Mouse (Mus musculus) heart, postnatal 0 days (tissue): ENCODE results near the gene Cwc15. TPM values are rescaled to one million over a fixed set of nuclear protein-coding genes. Genes with fewer than 3 reads are reported as not detected.

Source experiments
- ATAC-seq: fragments of 200-750 bp; cut with Nextera tagmentation; 2 replicates; pipeline ENCODE4 v1.8.0; 2017; ENCODE audit warnings: low read depth, moderate number of reproducible peaks, moderate library complexity; ENCODE audit not compliant: insufficient read depth
- DNase-seq: peaks from one replicate; pipeline ENCODE4 v3.0.0-alpha.2; 2016; ENCODE audit warnings: low spot score
- H3K27ac ChIP-seq: fragments of 300-500 bp; sonication (generic); 2 replicates; pipeline ENCODE4 v1.5.1; 2014; ENCODE audit warnings: low read depth, mild to moderate bottlenecking
- H3K27me3 ChIP-seq: fragments of 300-500 bp; sonication (generic); 2 replicates; pipeline ENCODE4 v1.6.1; 2014; ENCODE audit warnings: low read length, mixed read lengths; ENCODE audit not compliant: control insufficient read depth, insufficient read depth
- H3K36me3 ChIP-seq: fragments of 300-500 bp; sonication (generic); replicated peaks from 2 replicates; pipeline ENCODE4 v1.6.1; 2014; ENCODE audit warnings: low read length, mixed read lengths; ENCODE audit not compliant: control insufficient read depth, insufficient read depth
- H3K4me1 ChIP-seq: fragments of 300-500 bp; sonication (generic); 2 replicates; pipeline ENCODE4 v1.6.1; 2014; ENCODE audit warnings: antibody characterized with exemption; ENCODE audit not compliant: control insufficient read depth, insufficient read depth
- H3K4me2 ChIP-seq: fragments of 300-500 bp; sonication (generic); 2 replicates; pipeline ENCODE4 v1.6.1; 2014; ENCODE audit warnings: low read depth, mild to moderate bottlenecking, low read length, moderate library complexity
- H3K4me3 ChIP-seq: fragments of 300-500 bp; sonication (generic); 2 replicates; pipeline ENCODE4 v1.5.1; 2014; ENCODE audit warnings: low read depth, low read length
- H3K9ac ChIP-seq: fragments of 300-500 bp; sonication (generic); replicated peaks from 2 replicates; pipeline ENCODE4 v1.6.1; 2014; ENCODE audit warnings: low read depth, low read length, mixed read lengths
- H3K9me3 ChIP-seq: fragments of 300-500 bp; sonication (generic); replicated peaks from 2 replicates; pipeline ENCODE4 v1.6.1; 2016; ENCODE audit warnings: low read length; ENCODE audit not compliant: control insufficient read depth
- CTCF ChIP-seq: IDR thresholded peaks from 2 replicates; pipeline ENCODE4 v1.5.1; 2016; ENCODE audit warnings: antibody characterized with exemption, control low read depth, low read depth
- EP300 ChIP-seq: IDR thresholded peaks from 2 replicates; pipeline ENCODE4 v1.6.1; 2016; ENCODE audit warnings: antibody characterized with exemption, low read depth
- WGBS: fragments of 180-500 bp; shearing (Covaris S2); extraction: QIAGEN DNeasy Blood & Tissue Kit; methylation state at CpG from one replicate; pipeline ENCODE4 v1.1.7; 2014; 5-methylcytosine and 5-hydroxymethylcytosine counted together
- polyA plus RNA-seq: library from polyadenylated mRNA; unstranded; fragments of >200 nt; fragmentation: Nextera tagmentation; extraction: Ambion mirVana; gene quantifications from 2 replicates; pipeline ENCODE4 v1.2.1, GENCODE M21; 2015
- total RNA-seq: library from RNA; depleted of rRNA; stranded (reverse); fragments of >200 nt; gene quantifications from 2 replicates; pipeline ENCODE4 v1.2.3, GENCODE M21; 2014; ENCODE audit warnings: low replicate concordance

The Cwc15 gene
- total and polyA plus RNA-seq, 2 experiments from 2014 or later = 26.3 to 127 TPM

- Histone ChIP-seq H3K27ac (no peak overlapping the region), H3K9ac (no peak overlapping the region), H3K36me3 (no peaks in the 10 kb centered on the region), H3K4me2 (no peak overlapping the region), H3K9me3 (no peaks in the 10 kb centered on the region), H3K27me3 (no peaks in the 10 kb centered on the region), H3K4me1 (peaks cover 15% of the 10 kb centered on the region), H3K4me3 (no peak overlapping the region)
- 29% methylated on average over 3 of the region's 3 CpGs for WGBS
- ATAC-seq (no peak), DNase-seq (no peak)
- no peak for TF ChIP-seq EP300
- no peak for TF ChIP-seq CTCF
Observed at GRCm38 (mm10) chr9:14520971-14521670, 20.7 kb downstream of the Cwc15 start.

- TF ChIP-seq EP300 = no peak
- TF ChIP-seq CTCF = no peak
- ATAC-seq (no peak), DNase-seq (no peak)
- Histone ChIP-seq H3K27ac (no peak overlapping the region), H3K4me2 (no peak overlapping the region), H3K9me3 (no peaks in the 10 kb centered on the region), H3K4me1 (peaks cover 15% of the 10 kb centered on the region), H3K36me3 (no peaks in the 10 kb centered on the region), H3K9ac (no peak overlapping the region), H3K27me3 (no peaks in the 10 kb centered on the region), H3K4me3 (no peak overlapping the region)
- 24% methylated on average over 2 of the region's 2 CpGs for WGBS
Observed at GRCm38 (mm10) chr9:14521695-14522094, 21.3 kb downstream of the Cwc15 start.

DNA sequence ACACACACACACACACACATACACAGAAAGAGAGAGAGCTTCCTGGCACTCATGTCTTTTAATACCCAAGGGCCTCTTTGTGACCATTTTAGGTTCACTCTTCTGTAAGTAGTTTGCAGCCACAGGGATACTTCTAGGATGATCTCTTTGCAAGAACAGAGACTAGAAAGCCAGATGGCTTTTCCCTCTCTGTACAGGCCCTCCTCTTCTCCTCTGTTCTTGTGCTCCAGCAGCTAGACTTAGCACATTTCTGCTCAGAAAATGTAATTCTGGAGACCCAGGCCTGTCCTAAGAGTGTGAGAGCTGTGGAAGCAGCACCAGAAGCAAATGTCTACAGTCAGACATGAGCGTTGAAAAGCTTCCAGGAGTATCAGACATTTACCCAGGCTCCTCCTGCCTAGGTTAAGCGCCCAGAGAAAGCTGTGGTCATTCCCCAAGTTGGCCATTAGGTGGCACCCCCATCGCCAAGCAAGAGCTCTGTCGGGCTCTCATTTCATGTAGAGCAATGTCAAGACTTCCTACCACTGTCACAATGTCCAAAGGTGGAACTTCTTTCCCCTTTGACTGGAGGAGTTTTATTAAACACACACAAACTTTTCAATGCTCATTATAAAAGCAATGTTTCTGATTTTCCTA is 23.1 kb downstream of the Cwc15 start:
- peak; percentile 83; the same call in 1 of the 2 replicates for ATAC-seq
- H3K27me3 ChIP-seq = no peaks in the 10 kb centered on the region
- H3K9ac ChIP-seq = no peak overlapping the region
- no peaks in the 10 kb centered on the region for H3K9me3 ChIP-seq
- H3K27ac ChIP-seq = no peak overlapping the region
- H3K4me2 ChIP-seq = no peak overlapping the region
- peaks cover 9% of the 10 kb centered on the region for H3K4me1 ChIP-seq
- DNase-seq = peak; percentile 86
- no peaks in the 10 kb centered on the region for H3K36me3 ChIP-seq
- H3K4me3 ChIP-seq = no peak overlapping the region
- 2% methylated on average over 4 of the region's 4 CpGs for WGBS
- TF ChIP-seq EP300 = no peak
- TF ChIP-seq CTCF = peak; percentile 94

GRCm38 (mm10) chr9:14530004-14530403 is 29.6 kb downstream of the Cwc15 start:
- H3K36me3 ChIP-seq = no peaks in the 10 kb centered on the region
- peak; percentile 20; the same call in 1 of the 2 replicates for ATAC-seq
- no peak overlapping the region for H3K4me3 ChIP-seq
- 44% methylated on average over 5 of the region's 5 CpGs for WGBS
- no peaks in the 10 kb centered on the region for H3K27me3 ChIP-seq
- no peak overlapping the region for H3K27ac ChIP-seq
- no peaks in the 10 kb centered on the region for H3K9me3 ChIP-seq
- TF ChIP-seq CTCF (no peak), EP300 (no peak)
- no peak overlapping the region for H3K9ac ChIP-seq
- no peak overlapping the region for H3K4me2 ChIP-seq
- no peak for DNase-seq
- H3K4me1 ChIP-seq = no peaks in the 10 kb centered on the region

DNA sequence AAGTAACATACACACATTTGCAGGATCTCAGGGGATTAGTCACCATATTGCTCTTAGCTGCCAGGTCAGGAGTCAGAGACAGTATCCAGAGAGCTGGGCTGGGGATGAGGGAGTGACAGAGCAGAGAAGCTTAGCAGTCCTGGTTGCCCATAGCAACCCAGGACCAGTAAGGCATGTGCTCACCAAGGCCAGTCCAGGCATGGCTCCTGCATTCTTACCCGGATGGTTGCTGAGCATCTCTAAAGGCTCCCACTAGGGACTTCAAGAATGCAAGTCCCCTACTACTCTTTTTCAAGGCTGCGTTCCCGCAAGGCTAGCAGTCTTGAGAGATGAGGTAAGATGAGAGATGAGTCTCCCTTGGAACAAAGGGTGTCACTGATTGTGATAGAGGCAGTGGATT is 31.9 kb downstream of the Cwc15 start:
- no peaks in the 10 kb centered on the region for H3K36me3 ChIP-seq
- H3K4me3 ChIP-seq = no peak overlapping the region
- 59% methylated on average over 3 of the region's 3 CpGs for WGBS
- no peaks in the 10 kb centered on the region for H3K4me1 ChIP-seq
- H3K4me2 ChIP-seq = no peak overlapping the region
- H3K9me3 ChIP-seq = no peaks in the 10 kb centered on the region
- H3K27me3 ChIP-seq = no peaks in the 10 kb centered on the region
- TF ChIP-seq CTCF (no peak), EP300 (no peak)
- DNase-seq (no peak), ATAC-seq (no peak)
- H3K27ac ChIP-seq = no peak overlapping the region
- no peak overlapping the region for H3K9ac ChIP-seq
